Mouse (Mus musculus) erythroblast, embryonic 14.5 days (primary cell): ENCODE measurements around the gene Col1a1. TPM values are rescaled to one million over a fixed set of nuclear protein-coding genes. Genes with fewer than 3 reads are reported as not detected.

Experiments
- H3K27me3 ChIP-seq: 2 replicates; pipeline ENCODE4 v1.6.1; 2012; ENCODE audit warnings: inconsistent platforms; ENCODE audit not compliant: control insufficient read depth
- H3K36me3 ChIP-seq: 2 replicates; pipeline ENCODE4 v1.6.1; 2012; ENCODE audit warnings: mild to moderate bottlenecking, inconsistent platforms; ENCODE audit not compliant: control insufficient read depth
- H3K4me1 ChIP-seq: 2 replicates; pipeline ENCODE4 v1.6.1; 2012; ENCODE audit warnings: inconsistent platforms; ENCODE audit not compliant: control insufficient read depth
- H3K4me3 ChIP-seq: replicated peaks from 2 replicates; pipeline ENCODE3; 2012; ENCODE audit warnings: moderate library complexity, mild to moderate bottlenecking, inconsistent platforms
- H3K9me3 ChIP-seq: 2 replicates; pipeline ENCODE4 v1.6.1; 2012; ENCODE audit warnings: low read length, inconsistent platforms, mixed read lengths; ENCODE audit not compliant: control insufficient read depth
- GATA1 ChIP-seq: IDR thresholded peaks from 2 replicates; pipeline ENCODE4 v1.6.1; 2012; ENCODE audit warnings: low read length, inconsistent platforms, mixed read lengths
- TAL1 ChIP-seq: IDR thresholded peaks from 3 replicates; pipeline ENCODE4 v1.6.1; 2012; ENCODE audit warnings: low read length, inconsistent platforms, mixed read lengths
- polyA plus RNA-seq: library from polyadenylated mRNA; stranded (reverse); fragments of >175 nt; gene quantifications from 2 replicates; pipeline ENCODE4 v1.2.3, GENCODE M21; 2012

Col1a1 gene
- polyA plus RNA-seq, 1 experiment, result 0.01 TPM

GRCm38 (mm10) chr11:94934526-94934925 is 1.5 kb upstream of the Col1a1 start:
- no peak for TF ChIP-seq TAL1
- TF ChIP-seq GATA1, result no peak
- Histone ChIP-seq H3K27me3 (peaks cover 77% of the 10 kb centered on the region), H3K4me1 (peaks cover 15% of the 10 kb centered on the region), H3K36me3 (no peaks in the 10 kb centered on the region), H3K4me3 (no peak overlapping the region), H3K9me3 (no peaks in the 10 kb centered on the region)

GRCm38 (mm10) chr11:94936851-94937295 is 849 bp downstream of the Col1a1 start:
- Histone ChIP-seq H3K27me3 (peaks cover 95% of the 10 kb centered on the region), H3K4me1 (peaks cover 15% of the 10 kb centered on the region), H3K36me3 (no peaks in the 10 kb centered on the region), H3K4me3 (no peak overlapping the region), H3K9me3 (no peaks in the 10 kb centered on the region)
- TF ChIP-seq TAL1, result no peak
- TF ChIP-seq GATA1, result no peak

GRCm38 (mm10) chr11:94937335-94937781 is 1.3 kb downstream of the Col1a1 start:
- Histone ChIP-seq H3K4me3 (no peak overlapping the region), H3K27me3 (peaks cover 94% of the 10 kb centered on the region), H3K9me3 (no peaks in the 10 kb centered on the region), H3K4me1 (peaks cover 15% of the 10 kb centered on the region), H3K36me3 (no peaks in the 10 kb centered on the region)
- TF ChIP-seq GATA1 (no peak), TAL1 (no peak)

GRCm38 (mm10) chr11:94937787-94938186 is 1.8 kb downstream of the Col1a1 start:
- peaks cover 94% of the 10 kb centered on the region for H3K27me3 ChIP-seq
- peaks cover 15% of the 10 kb centered on the region for H3K4me1 ChIP-seq
- no peaks in the 10 kb centered on the region for H3K9me3 ChIP-seq
- TF ChIP-seq GATA1 (no peak), TAL1 (no peak)
- no peak overlapping the region for H3K4me3 ChIP-seq
- H3K36me3 ChIP-seq, result no peaks in the 10 kb centered on the region

GRCm38 (mm10) chr11:94938296-94938695 is 2.3 kb downstream of the Col1a1 start:
- TF ChIP-seq GATA1 (no peak), TAL1 (no peak)
- H3K27me3 ChIP-seq, result peaks cover 93% of the 10 kb centered on the region
- H3K9me3 ChIP-seq, result no peaks in the 10 kb centered on the region
- no peak overlapping the region for H3K4me3 ChIP-seq
- H3K36me3 ChIP-seq, result no peaks in the 10 kb centered on the region
- peaks cover 15% of the 10 kb centered on the region for H3K4me1 ChIP-seq

GRCm38 (mm10) chr11:94939280-94939679 is 3.3 kb downstream of the Col1a1 start:
- Histone ChIP-seq H3K4me3 (no peak overlapping the region), H3K36me3 (no peaks in the 10 kb centered on the region), H3K27me3 (peaks cover 90% of the 10 kb centered on the region), H3K4me1 (peaks cover 15% of the 10 kb centered on the region), H3K9me3 (no peaks in the 10 kb centered on the region)
- TF ChIP-seq TAL1 (no peak), GATA1 (no peak)

GRCm38 (mm10) chr11:94941121-94941520 is 5.1 kb downstream of the Col1a1 start:
- Histone ChIP-seq H3K4me1 (peaks cover 15% of the 10 kb centered on the region), H3K27me3 (peaks cover 76% of the 10 kb centered on the region), H3K4me3 (no peak overlapping the region), H3K36me3 (no peaks in the 10 kb centered on the region), H3K9me3 (no peaks in the 10 kb centered on the region)
- no peak for TF ChIP-seq TAL1
- no peak for TF ChIP-seq GATA1

- Histone ChIP-seq H3K36me3 (no peaks in the 10 kb centered on the region), H3K9me3 (no peaks in the 10 kb centered on the region), H3K27me3 (peaks cover 70% of the 10 kb centered on the region), H3K4me3 (no peak overlapping the region), H3K4me1 (peaks cover 12% of the 10 kb centered on the region)
- TF ChIP-seq GATA1 (no peak), TAL1 (no peak)
Measured at GRCm38 (mm10) chr11:94941776-94942175, 5.8 kb downstream of the Col1a1 start.

GRCm38 (mm10) chr11:94942282-94943023 is 6.4 kb downstream of the Col1a1 start:
- Histone ChIP-seq H3K9me3 (no peaks in the 10 kb centered on the region), H3K27me3 (peaks cover 63% of the 10 kb centered on the region), H3K4me1 (peaks cover 5% of the 10 kb centered on the region), H3K36me3 (no peaks in the 10 kb centered on the region), H3K4me3 (no peak overlapping the region)
- TF ChIP-seq TAL1 (no peak), GATA1 (no peak)

GRCm38 (mm10) chr11:94943054-94943453 is 7.0 kb downstream of the Col1a1 start:
- no peaks in the 10 kb centered on the region for H3K36me3 ChIP-seq
- no peak overlapping the region for H3K4me3 ChIP-seq
- peaks cover 57% of the 10 kb centered on the region for H3K27me3 ChIP-seq
- H3K9me3 ChIP-seq, result no peaks in the 10 kb centered on the region
- no peaks in the 10 kb centered on the region; the same call in 1 of the 2 replicates for H3K4me1 ChIP-seq
- no peak for TF ChIP-seq TAL1
- no peak for TF ChIP-seq GATA1
